Mouse (Mus musculus): ENCODE measurements around the gene Arid3c. TPM values are rescaled to one million over a fixed set of nuclear protein-coding genes. Genes with fewer than 3 reads are reported as not detected.
"Not testable (repeated sequence)": the region's sequence is repeated elsewhere in the genome, so short reads cannot be mapped to it uniquely, and the experiment has no call there.

Gene Arid3c
- polyA plus RNA-seq, 1 experiment from 2014 or later = 1.1 TPM

- H3K9me3 ChIP-seq = no peaks in the 10 kb centered on the region
- peaks cover 62% of the 10 kb centered on the region for H3K4me1 ChIP-seq (replicated peaks)
- H3K36me3 ChIP-seq = peaks cover 40% of the 10 kb centered on the region
- WGBS = under 1% methylated on average over 61 of the region's 61 CpGs
- peak within 1 kb of the TSS; percentile 91 for H3K9ac ChIP-seq
- H3K4me2 ChIP-seq = peak within 1 kb of the TSS; percentile 93
- peak within 1 kb of the TSS; percentile 82 for H3K4me3 ChIP-seq
- H3K27ac ChIP-seq = peak within 1 kb of the TSS; percentile 84
- ATAC-seq (ENCODE audit: low FRiP score) = peak; percentile 67
- H3K27me3 ChIP-seq = no peaks in the 10 kb centered on the region
These were observed 17.5 kb downstream of the Arid3c start, which contains the start of gene Rpp25l for GRCm38 (mm10) chr4:41713197-41714067. Rpp25l (minus strand) TSS chr4:41713534.

- Histone ChIP-seq H3K4me1 (replicated peaks) (peaks cover 68% of the 10 kb centered on the region), H3K4me2 (peak overlapping the region; percentile 93), H3K36me3 (peaks cover 32% of the 10 kb centered on the region), H3K4me3 (peak overlapping the region; percentile 82), H3K27me3 (no peaks in the 10 kb centered on the region), H3K27ac (peak overlapping the region; percentile 84), H3K9me3 (no peaks in the 10 kb centered on the region), H3K9ac (peak overlapping the region; percentile 91)
- peak; percentile 19 for ATAC-seq (ENCODE audit: low FRiP score)
- WGBS = 40% methylated on average over 31 of the region's 31 CpGs
These were observed 18.3 kb downstream of the Arid3c start for GRCm38 (mm10) chr4:41712421-41713196.

GRCm38 (mm10) chr4:41711705-41712375 lies 19.1 kb downstream of the Arid3c start:
- ATAC-seq (ENCODE audit: low FRiP score) = no peak
- peaks cover 68% of the 10 kb centered on the region for H3K4me1 ChIP-seq (replicated peaks)

GRCm38 (mm10) chr4:41710229-41710628 lies 20.7 kb downstream of the Arid3c start:
- Histone ChIP-seq H3K4me3 (no peak overlapping the region), H3K36me3 (peaks cover 12% of the 10 kb centered on the region), H3K4me2 (no peak overlapping the region), H3K4me1 (replicated peaks) (peaks cover 72% of the 10 kb centered on the region), H3K27ac (no peak overlapping the region), H3K9ac (no peak overlapping the region), H3K27me3 (0 out of 2 replicates have a peak, but pooled peaks cover 5% of the 10 kb centered on the region), H3K9me3 (no peaks in the 10 kb centered on the region)
- ATAC-seq (ENCODE audit: low FRiP score) = no peak
- WGBS = 74% methylated on average over 4 of the region's 4 CpGs

More at GRCm38 (mm10) chr4:41711705-41712375, 19.1 kb downstream of the Arid3c start:
- no peaks in the 10 kb centered on the region for H3K27me3 ChIP-seq
- 79% methylated on average over 16 of the region's 16 CpGs for WGBS
- H3K4me3 ChIP-seq = peak overlapping the region; percentile 82
- H3K9ac ChIP-seq = peak overlapping the region; percentile 91
- no peak overlapping the region for H3K27ac ChIP-seq
- no peaks in the 10 kb centered on the region for H3K9me3 ChIP-seq
- peak overlapping the region; percentile 93 for H3K4me2 ChIP-seq
- H3K36me3 ChIP-seq = peaks cover 24% of the 10 kb centered on the region

DNA sequence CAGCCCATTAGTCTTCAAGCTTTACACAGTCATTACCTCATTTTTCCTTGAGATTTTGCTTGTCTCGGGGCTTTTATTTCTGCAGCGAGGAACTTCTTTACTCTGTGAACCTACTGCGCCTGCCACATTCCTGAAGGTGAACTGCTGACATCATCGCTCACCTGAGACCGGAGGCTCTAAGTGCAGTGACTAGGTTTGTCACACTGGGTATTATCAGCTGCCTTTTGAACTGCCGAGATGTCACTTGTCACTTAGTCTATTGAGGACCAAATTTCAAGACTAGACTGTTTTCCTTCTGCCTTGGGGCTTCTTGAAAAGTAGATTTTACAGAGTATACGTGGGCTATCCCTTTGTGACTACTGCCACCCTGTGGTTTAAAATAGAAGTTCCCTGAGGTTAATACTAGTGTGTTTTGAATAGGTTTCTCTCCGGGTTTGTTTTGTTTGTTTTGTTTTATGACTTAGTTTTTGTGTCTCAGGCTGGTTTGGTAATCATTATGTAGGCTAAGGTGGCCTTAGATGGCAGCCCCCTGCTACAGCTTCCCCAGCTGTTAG lies 22.7 kb downstream of the Arid3c start:
- WGBS = 45% methylated on average over 8 of the region's 8 CpGs
- Histone ChIP-seq H3K36me3 (peaks cover 8% of the 10 kb centered on the region; the same call in 1 of the 2 replicates), H3K4me1 (replicated peaks) (peaks cover 56% of the 10 kb centered on the region), H3K27me3 (0 out of 2 replicates have a peak, but pooled peaks cover 6% of the 10 kb centered on the region), H3K4me2 (no peak overlapping the region), H3K9ac (no peak overlapping the region), H3K9me3 (no peaks in the 10 kb centered on the region), H3K27ac (no peak overlapping the region), H3K4me3 (no peak overlapping the region)
- ATAC-seq (ENCODE audit: low FRiP score) = no peak

DNA sequence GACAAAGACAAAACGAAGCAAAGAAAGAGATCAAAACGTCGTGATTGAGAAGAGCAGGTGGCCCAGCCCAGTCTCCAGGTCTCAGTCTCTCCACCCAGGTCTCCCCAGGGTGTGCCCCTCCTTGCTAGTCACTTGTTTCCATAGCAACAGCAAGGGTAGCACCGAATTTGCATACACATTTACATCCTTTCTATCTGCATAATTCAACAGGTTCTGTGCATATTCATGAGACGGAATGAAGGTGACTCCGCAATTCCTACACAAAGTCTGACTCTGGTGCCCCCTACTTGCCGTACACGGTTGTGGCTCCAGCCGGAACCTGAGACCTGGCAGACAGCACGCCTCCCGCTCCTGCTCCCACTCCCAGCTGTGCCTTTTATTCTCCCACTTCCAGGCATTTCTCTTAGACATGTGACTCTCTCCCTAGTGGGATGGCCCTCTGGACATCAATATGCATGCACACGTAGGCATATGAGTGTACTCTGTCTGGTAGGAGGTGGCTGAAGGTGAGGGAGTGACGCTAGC lies 23.9 kb downstream of the Arid3c start:
- peak; percentile 78 for ATAC-seq (ENCODE audit: low FRiP score)
- Histone ChIP-seq H3K4me3 (no peak overlapping the region), H3K9ac (peak overlapping the region; percentile 25; the same call in 1 of the 2 replicates), H3K27me3 (0 out of 2 replicates have a peak, but pooled peaks cover 6% of the 10 kb centered on the region), H3K4me1 (replicated peaks) (peaks cover 47% of the 10 kb centered on the region), H3K4me2 (peak overlapping the region; percentile 35), H3K36me3 (peaks cover 8% of the 10 kb centered on the region; the same call in 1 of the 2 replicates), H3K9me3 (no peaks in the 10 kb centered on the region), H3K27ac (peak overlapping the region; percentile 65)
- WGBS = under 1% methylated on average over 13 of the region's 13 CpGs

DNA sequence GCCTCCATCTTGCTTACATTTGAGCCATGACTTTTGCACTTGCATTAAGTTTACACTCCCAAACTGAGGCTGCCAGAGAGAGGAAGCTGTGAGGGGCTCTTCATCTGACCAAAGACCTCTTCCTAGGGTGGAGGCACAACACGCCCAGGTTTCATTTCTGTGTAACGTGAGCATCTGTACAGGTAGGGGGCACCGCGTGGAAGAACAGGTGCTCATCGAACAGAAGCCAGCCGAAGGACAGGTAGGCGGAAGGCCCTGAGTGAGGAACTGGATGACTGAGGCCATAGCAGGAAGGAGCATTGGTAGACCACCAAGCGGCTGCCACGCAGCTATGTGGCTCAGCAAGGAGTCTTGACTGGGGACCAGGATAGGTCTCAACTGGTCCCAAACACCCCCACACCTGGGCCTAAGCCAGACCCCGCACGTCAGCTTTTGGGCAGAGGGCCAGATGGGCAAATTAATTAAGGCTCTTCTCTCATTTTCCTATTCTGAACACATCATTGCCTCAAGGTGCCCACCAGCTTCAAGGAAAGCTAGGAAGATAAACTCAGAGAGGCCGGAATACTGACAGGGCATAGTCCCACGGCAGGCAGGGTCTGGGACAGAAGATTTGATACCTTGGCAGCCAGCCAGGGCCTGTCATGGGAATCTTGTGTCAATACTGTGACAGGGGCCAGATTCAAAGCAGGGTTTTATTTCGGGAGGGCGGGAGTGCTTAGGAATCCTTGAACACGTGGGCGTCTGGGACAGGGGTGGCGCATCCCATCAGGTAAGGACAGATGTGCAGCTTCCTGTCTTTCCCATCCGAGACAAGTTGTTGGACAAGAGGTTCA lies 24.8 kb downstream of the Arid3c start:
- no peak overlapping the region for H3K4me3 ChIP-seq
- peak overlapping the region; percentile 55 for H3K27ac ChIP-seq
- peaks cover 5% of the 10 kb centered on the region; the same call in 1 of the 2 replicates for H3K36me3 ChIP-seq
- H3K27me3 ChIP-seq = 0 out of 2 replicates have a peak, but pooled peaks cover 6% of the 10 kb centered on the region
- ATAC-seq (ENCODE audit: low FRiP score) = peak; percentile 11; the same call in 1 of the 2 replicates
- H3K9ac ChIP-seq = peak overlapping the region; percentile 35; the same call in 1 of the 2 replicates
- H3K4me1 ChIP-seq (replicated peaks) = peaks cover 37% of the 10 kb centered on the region
- H3K9me3 ChIP-seq = no peaks in the 10 kb centered on the region
- WGBS = 56% methylated on average over 19 of the region's 19 CpGs
- H3K4me2 ChIP-seq = peak overlapping the region; percentile 35

- no peak overlapping the region for H3K9ac ChIP-seq
These were observed 26.3 kb downstream of the Arid3c start for GRCm38 (mm10) chr4:41704651-41705050.

DNA sequence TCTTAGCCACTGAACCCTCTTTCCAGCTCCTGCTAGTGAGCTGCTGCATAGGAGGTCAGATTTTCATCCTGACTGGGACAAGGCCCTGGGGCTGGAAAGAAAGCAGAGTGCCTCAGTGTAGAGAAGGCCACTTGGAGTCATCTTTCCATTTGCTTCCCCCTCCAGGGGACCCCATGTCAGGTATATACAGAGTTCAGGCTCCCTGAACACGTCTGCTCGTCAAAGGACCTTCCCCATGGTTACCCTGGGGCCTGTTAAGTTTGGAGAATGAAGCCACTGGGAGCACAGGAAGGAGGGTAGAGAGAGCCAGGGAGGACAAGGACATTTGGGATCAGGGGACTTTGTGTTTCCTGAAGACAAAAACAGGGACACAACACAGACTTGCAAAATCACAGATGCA lies 28.7 kb downstream of the Arid3c start:
- peaks cover 18% of the 10 kb centered on the region for H3K4me1 ChIP-seq (replicated peaks)
- not testable (repeated sequence) for H3K9ac ChIP-seq; H3K27me3 ChIP-seq; H3K9me3 ChIP-seq; H3K27ac ChIP-seq; H3K4me3 ChIP-seq; ATAC-seq (ENCODE audit: low FRiP score); H3K4me2 ChIP-seq; H3K36me3 ChIP-seq
- 79% methylated on average over 2 of the region's 2 CpGs for WGBS

More at GRCm38 (mm10) chr4:41704651-41705050, 26.3 kb downstream of the Arid3c start:
- Histone ChIP-seq H3K4me1 (replicated peaks) (peaks cover 33% of the 10 kb centered on the region), H3K27me3 (0 out of 2 replicates have a peak, but pooled peaks cover 6% of the 10 kb centered on the region), H3K27ac (no peak overlapping the region), H3K9me3 (no peaks in the 10 kb centered on the region), H3K36me3 (no peaks in the 10 kb centered on the region), H3K4me3 (no peak overlapping the region), H3K4me2 (no peak overlapping the region)
- no peak for ATAC-seq (ENCODE audit: low FRiP score)
- WGBS = 6% methylated on average over 5 of the region's 5 CpGs

- H3K4me3 ChIP-seq; H3K36me3 ChIP-seq; H3K27me3 ChIP-seq; ATAC-seq (ENCODE audit: low FRiP score); H3K27ac ChIP-seq; H3K4me1 ChIP-seq (replicated peaks); H3K9me3 ChIP-seq; H3K9ac ChIP-seq; H3K4me2 ChIP-seq: not testable (repeated sequence)
- 66% methylated on average over 4 of the region's 8 CpGs for WGBS
These were observed 30.7 kb downstream of the Arid3c start for GRCm38 (mm10) chr4:41700224-41700623.
